Mouse (Mus musculus) megakaryocyte, adult 5-6 weeks (primary cell): ENCODE measurements around the gene Gm10668. TPM values are rescaled to one million over a fixed set of nuclear protein-coding genes. Genes with fewer than 3 reads are reported as not detected.
"Not testable (repeated sequence)": the region's sequence is repeated elsewhere in the genome, so short reads cannot be mapped to it uniquely, and the experiment has no call there.

Source experiments
- ATAC-seq: 2 replicates; pipeline ENCODE4 v1.8.0; 2016; ENCODE audit warnings: mild to moderate bottlenecking, inconsistent platforms; ENCODE audit not compliant: poor library complexity, severe bottlenecking
- total RNA-seq, 2 experiments: library from RNA; stranded (forward) in 1 of 2; stranded (reverse) in 1 of 2; fragments of 153-499, 151-499 nt in 1 of 2; fragments of 221-1000, 200-1000 nt in 1 of 2; gene quantifications; 2 replicates each; pipeline versions ENCODE4 v1.2.3 to v1.2.4; 2015 to 2017

The Gm10668 gene
- total RNA-seq (2015), result not detected in 2 replicates
- total RNA-seq (2017), result not detected in 2 replicates

DNA sequence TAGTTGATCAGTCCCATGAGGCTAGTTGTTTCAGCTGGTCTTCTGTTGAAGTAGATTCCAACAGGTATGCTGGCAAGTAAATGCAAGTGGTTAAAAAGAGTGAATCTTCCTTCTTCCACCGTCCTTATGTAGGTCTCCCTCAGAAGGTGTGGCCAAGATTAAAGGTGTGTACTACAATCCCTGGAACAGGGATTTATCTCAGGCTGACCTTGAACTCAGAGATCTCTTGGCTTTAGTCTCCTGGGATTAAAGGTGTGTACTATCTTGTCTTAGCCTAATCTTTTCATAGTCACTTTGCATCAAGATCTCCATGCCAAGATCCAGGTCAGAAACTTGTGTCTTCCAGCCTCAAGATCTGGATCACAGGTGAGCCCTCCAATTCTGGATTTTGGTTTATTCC is at the start of gene Gm10668:
TSS of gene Gm10668 (minus strand) at position 101 of the 400 bp plus-strand sequence.
- not testable (repeated sequence) for ATAC-seq

DNA sequence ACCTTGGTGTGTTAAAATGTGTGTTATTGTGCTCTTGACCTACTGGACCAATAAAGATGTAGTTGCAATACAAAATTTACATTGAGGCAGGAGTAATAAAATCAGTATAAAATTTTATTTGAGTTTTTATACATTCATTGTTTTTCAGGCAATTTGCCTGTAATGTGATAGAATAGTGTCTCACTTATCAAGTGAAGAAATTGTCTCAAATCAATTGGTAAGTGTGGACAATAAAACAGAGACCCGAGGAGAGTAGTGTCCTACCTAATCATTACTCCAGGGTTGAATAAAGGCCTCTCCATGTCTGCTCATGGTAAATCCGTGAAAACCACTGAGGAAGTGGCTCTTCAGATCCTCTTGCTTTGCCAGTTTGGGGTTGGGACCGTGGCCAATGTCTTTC is 40.5 kb upstream of the Gm10668 start, which contains the start of gene Vmn1r112:
TSS of gene Vmn1r112 (plus strand) at position 301 of the 400 bp plus-strand sequence.
- ATAC-seq, result not testable (repeated sequence)

GRCm38 (mm10) chr7:20703116-20703515 is 27.3 kb downstream of the Gm10668 start, which contains the start of gene Vmn1r111:
Gene Vmn1r111, minus strand, starts transcription at chr7:20703216.
- ATAC-seq, result not testable (repeated sequence)

Other genes starting within 250 kb of the Gm10668 start
- gene Vmn1r103, start 220.1 kb downstream of the Gm10668 start, total RNA-seq (2015), result not detected in 2 replicates
- not detected in 2 replicates for gene Vmn1r103, start 220.1 kb downstream of the Gm10668 start, total RNA-seq (2017)
- gene Vmn1r104, start 196.8 kb downstream of the Gm10668 start, total RNA-seq (2015), result not detected in 2 replicates
- not detected in 2 replicates for gene Vmn1r104, start 196.8 kb downstream of the Gm10668 start, total RNA-seq (2017)
- not detected in 2 replicates for gene Gm5726, start 184.9 kb downstream of the Gm10668 start, total RNA-seq (2015)
- gene Gm5726, start 184.9 kb downstream of the Gm10668 start, total RNA-seq (2017), result not detected in 2 replicates
- gene Gm4141, start 154.4 kb downstream of the Gm10668 start, total RNA-seq (2015), result not detected in 2 replicates
- gene Gm4141, start 154.4 kb downstream of the Gm10668 start, total RNA-seq (2017), result not detected in 2 replicates
- gene Gm4513, start 131.6 kb downstream of the Gm10668 start, total RNA-seq (2015), result not detected in 2 replicates
- not detected in 2 replicates for gene Gm4513, start 131.6 kb downstream of the Gm10668 start, total RNA-seq (2017)
- not detected in 2 replicates for gene Vmn1r107, start 61.7 kb downstream of the Gm10668 start, total RNA-seq (2015)
- not detected in 2 replicates for gene Vmn1r107, start 61.7 kb downstream of the Gm10668 start, total RNA-seq (2017)
- not detected in 2 replicates for gene Vmn1r111, start 27.4 kb downstream of the Gm10668 start, total RNA-seq (2015)
- not detected in 2 replicates for gene Vmn1r111, start 27.4 kb downstream of the Gm10668 start, total RNA-seq (2017)
- not detected in 2 replicates for gene Vmn1r112, start 40.6 kb upstream of the Gm10668 start, total RNA-seq (2015)
- gene Vmn1r112, start 40.6 kb upstream of the Gm10668 start, total RNA-seq (2017), result not detected in 2 replicates
- gene Vmn1r113, start 56.7 kb upstream of the Gm10668 start, total RNA-seq (2015), result not detected in 2 replicates
- gene Vmn1r113, start 56.7 kb upstream of the Gm10668 start, total RNA-seq (2017), result not detected in 2 replicates
- gene Vmn1r114, start 81.6 kb upstream of the Gm10668 start, total RNA-seq (2015), result not detected in 2 replicates
- not detected in 2 replicates for gene Vmn1r114, start 81.6 kb upstream of the Gm10668 start, total RNA-seq (2017)
- not detected in 2 replicates for gene Vmn1r115, start 114.4 kb upstream of the Gm10668 start, total RNA-seq (2015)
- gene Vmn1r115, start 114.4 kb upstream of the Gm10668 start, total RNA-seq (2017), result not detected in 2 replicates
- gene Vmn1r116, start 141.6 kb upstream of the Gm10668 start, total RNA-seq (2015), result not detected in 2 replicates
- not detected in 2 replicates for gene Vmn1r116, start 141.6 kb upstream of the Gm10668 start, total RNA-seq (2017)
- gene Vmn1r117, start 153.5 kb upstream of the Gm10668 start, total RNA-seq (2015), result not detected in 2 replicates
- not detected in 2 replicates for gene Vmn1r117, start 153.5 kb upstream of the Gm10668 start, total RNA-seq (2017)
- gene Vmn1r118, start 181.7 kb upstream of the Gm10668 start, total RNA-seq (2015), result not detected in 2 replicates
- gene Vmn1r118, start 181.7 kb upstream of the Gm10668 start, total RNA-seq (2017), result not detected in 2 replicates